ENCODE assay signal across 21 mouse cellular contexts in the genomic region with DNA sequence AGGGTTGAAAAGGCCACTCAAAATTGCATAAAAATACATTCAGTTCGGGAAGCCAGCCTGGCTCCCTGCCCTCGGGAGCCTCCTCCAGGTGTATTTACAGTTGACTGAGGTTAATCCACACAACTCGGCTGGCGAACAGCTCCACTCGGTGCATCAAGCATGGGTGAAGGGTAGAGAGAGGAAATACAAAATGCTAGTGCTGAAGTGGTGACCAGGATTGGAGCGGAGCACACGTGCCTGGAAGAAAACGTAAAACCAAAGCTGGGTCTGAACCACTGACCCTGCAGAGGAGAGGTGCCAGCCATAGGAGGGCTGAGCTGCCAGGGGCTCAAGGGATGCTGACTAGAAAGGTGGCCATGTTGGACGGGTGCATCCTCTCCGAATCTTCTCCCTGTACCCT.
A peak's percentile ranks its signal among the peaks of the same experiment; 100 is the strongest.
DNase-seq lines count a peak whose midpoint lies in the region; ATAC-seq and TF ChIP-seq lines count a peak whose summit lies in the region.
"Had no signal": no experiment of that assay in that cellular context is flagged by ENCODE, and none has a peak within 500 bp of the region (broad histone marks: within the 10 kb centered on the region; RNA-seq: fewer than 3 reads in every experiment).

No protein-coding gene starts in this region.

- peaks cover 60% of the 10 kb centered on the region for H3K4me1 ChIP-seq in kidney, embryonic 16.5 days (ENCODE audit: insufficient read depth, low read length)
- peaks cover 60% of the 10 kb centered on the region for H3K4me1 ChIP-seq in intestine, embryonic 15.5 days (replicated peaks)
- H3K4me1 ChIP-seq in stomach, embryonic 14.5 days (ENCODE audit: control insufficient read depth, insufficient read depth, low read length), result peaks cover 52% of the 10 kb centered on the region
- H3K4me1 ChIP-seq in forebrain, embryonic 16.5 days (replicated peaks; ENCODE audit: control insufficient read depth, insufficient read depth, low read length), result peaks cover 3% of the 10 kb centered on the region; the same call in 1 of the 2 replicates

- H3K9ac ChIP-seq in kidney, embryonic 16.5 days (replicated peaks; ENCODE audit: low read length), result 0 out of 2 replicates have a peak overlapping the region, but pooled peaks have one; percentile 20
- no peak overlapping the region for H3K9ac ChIP-seq in intestine, embryonic 15.5 days
- H3K9ac ChIP-seq in stomach, embryonic 14.5 days (replicated peaks; ENCODE audit: low read depth, low read length), result no peak overlapping the region
- H3K9ac ChIP-seq in forebrain, embryonic 16.5 days (replicated peaks; ENCODE audit: low read depth, low read length), result no peak overlapping the region
- H3K9ac ChIP-seq: embryonic facial prominence, embryonic 13.5 days; hindbrain, embryonic 14.5 days; liver, embryonic 12.5 days had no signal

- H3K27ac ChIP-seq in gastrocnemius, adult 2 months, result peak overlapping the region; percentile 88
- H3K27ac ChIP-seq in kidney, embryonic 16.5 days (ENCODE audit: low read length), result peak overlapping the region; percentile 2; the same call in 1 of the 2 replicates
- peak overlapping the region; percentile 52; the same call in 1 of the 2 replicates for H3K27ac ChIP-seq in intestine, embryonic 15.5 days
- H3K27ac ChIP-seq in stomach, embryonic 14.5 days (ENCODE audit: low read length), result peak overlapping the region; percentile 71
- H3K27ac ChIP-seq in forebrain, embryonic 16.5 days (ENCODE audit: low read length), result no peak overlapping the region
- H3K27ac ChIP-seq: hindbrain, embryonic 14.5 days; left cerebral cortex, adult 2 months; liver, embryonic 12.5 days had no signal

- no peak for ATAC-seq in kidney, embryonic 16.5 days (ENCODE audit: low FRiP score, low TSS enrichment)
- ATAC-seq in intestine, embryonic 15.5 days, result no peak
- no peak for ATAC-seq in stomach, embryonic 14.5 days (ENCODE audit: insufficient number of reproducible peaks, insufficient read depth, low FRiP score, low read depth)
- no peak for ATAC-seq in forebrain, embryonic 16.5 days
- ATAC-seq: forebrain, embryonic 14.5 days; liver, embryonic 12.5 days had no signal

- DNase-seq in gastrocnemius, adult 2 months, result no peak
- DNase-seq in gastrocnemius, adult 18-20 months (ENCODE audit: low spot score), result no peak
- DNase-seq in kidney, postnatal 36 days, result no peak
- DNase-seq: cerebellum, adult 18-20 months; gastrocnemius, postnatal 36 days; heart, postnatal 14 days; kidney, adult 11 months; kidney, postnatal 25 days; layer of hippocampus, adult 9-11 months; right cerebral cortex, postnatal 4 days; thymus, postnatal 36 days had no signal

- TF ChIP-seq CTCF in gastrocnemius, adult 2 months (IDR thresholded peaks at IDR 0.05), result no peak

- no peaks in the 10 kb centered on the region for H3K9me3 ChIP-seq in kidney, embryonic 16.5 days (ENCODE audit: low read length)
- H3K9me3 ChIP-seq in intestine, embryonic 15.5 days, result no peaks in the 10 kb centered on the region
- no peaks in the 10 kb centered on the region for H3K9me3 ChIP-seq in stomach, embryonic 14.5 days (ENCODE audit: control insufficient read depth, low read depth, low read length)
- H3K9me3 ChIP-seq in forebrain, embryonic 16.5 days (ENCODE audit: control insufficient read depth, low read length), result no peaks in the 10 kb centered on the region
- H3K9me3 ChIP-seq: embryonic facial prominence, embryonic 13.5 days; liver, embryonic 12.5 days had no signal

- H3K36me3 ChIP-seq in kidney, embryonic 16.5 days (ENCODE audit: insufficient read depth, low read length), result 0 out of 2 replicates have a peak, but pooled peaks cover 6% of the 10 kb centered on the region
- peaks cover 13% of the 10 kb centered on the region; the same call in 1 of the 2 replicates for H3K36me3 ChIP-seq in intestine, embryonic 15.5 days
- peaks cover 13% of the 10 kb centered on the region for H3K36me3 ChIP-seq in stomach, embryonic 14.5 days (ENCODE audit: control insufficient read depth, insufficient read depth, low read length)
- no peaks in the 10 kb centered on the region for H3K36me3 ChIP-seq in forebrain, embryonic 16.5 days (ENCODE audit: control insufficient read depth, insufficient read depth)
- H3K36me3 ChIP-seq: liver, embryonic 12.5 days had no signal

- 41% methylated on average over 10 of the region's 10 CpGs for WGBS in kidney, embryonic 16.5 days
- 62% methylated on average over 10 of the region's 10 CpGs for WGBS in intestine, embryonic 15.5 days
- 53% methylated on average over 10 of the region's 10 CpGs for WGBS in stomach, embryonic 14.5 days
- WGBS in forebrain, embryonic 16.5 days, result 84% methylated on average over 10 of the region's 10 CpGs

- H3K4me3 ChIP-seq in gastrocnemius, adult 2 months, result no peak overlapping the region
- H3K4me3 ChIP-seq in kidney, embryonic 16.5 days (ENCODE audit: low read length), result no peak overlapping the region
- no peak overlapping the region for H3K4me3 ChIP-seq in intestine, embryonic 15.5 days (replicated peaks)
- no peak overlapping the region for H3K4me3 ChIP-seq in stomach, embryonic 14.5 days (ENCODE audit: low read depth, low read length)
- H3K4me3 ChIP-seq in forebrain, embryonic 16.5 days (replicated peaks; ENCODE audit: low read length), result no peak overlapping the region
- H3K4me3 ChIP-seq: embryonic facial prominence, embryonic 13.5 days; left cerebral cortex, adult 2 months; liver, embryonic 12.5 days had no signal

- H3K4me2 ChIP-seq in kidney, embryonic 16.5 days (replicated peaks; ENCODE audit: low read depth, low read length), result no peak overlapping the region
- H3K4me2 ChIP-seq in intestine, embryonic 15.5 days (replicated peaks), result no peak overlapping the region
- no peak overlapping the region for H3K4me2 ChIP-seq in stomach, embryonic 14.5 days (replicated peaks; ENCODE audit: low read depth, low read length)
- H3K4me2 ChIP-seq in forebrain, embryonic 16.5 days (ENCODE audit: low read length), result no peak overlapping the region
- H3K4me2 ChIP-seq: embryonic facial prominence, embryonic 13.5 days; heart, embryonic 11.5 days; hindbrain, embryonic 14.5 days; liver, embryonic 12.5 days had no signal

- no peaks in the 10 kb centered on the region for H3K27me3 ChIP-seq in kidney, embryonic 16.5 days (ENCODE audit: insufficient read depth, low read length)
- H3K27me3 ChIP-seq in intestine, embryonic 15.5 days (replicated peaks), result no peaks in the 10 kb centered on the region
- H3K27me3 ChIP-seq in stomach, embryonic 14.5 days (ENCODE audit: control insufficient read depth, insufficient read depth, low read length), result no peaks in the 10 kb centered on the region
- H3K27me3 ChIP-seq in forebrain, embryonic 16.5 days (replicated peaks; ENCODE audit: control insufficient read depth, insufficient read depth, low read length), result no peaks in the 10 kb centered on the region
- H3K27me3 ChIP-seq: embryonic facial prominence, embryonic 13.5 days had no signal

- intact Hi-C loops in gastrocnemius, adult 2 months (cut with DNase I), result loop anchor here (5.0 to 10.0 kb wide), 2 partner anchors 47 to 210 kb away; a partner anchor contains a TSS
